Mouse (Mus musculus) hindbrain, postnatal 0 days (tissue): ENCODE results near the gene Ttll12. TPM values are rescaled to one million over a fixed set of nuclear protein-coding genes. Genes with fewer than 3 reads are reported as not detected.

Source experiments
- ATAC-seq: fragments of 200-750 bp; cut with Nextera tagmentation; 2 replicates; pipeline ENCODE4 v1.8.0; 2017; ENCODE audit warnings: mild to moderate bottlenecking, moderate TSS enrichment, moderate library complexity
- DNase-seq: peaks from one replicate; pipeline ENCODE4 v3.0.0-alpha.2; 2015; ENCODE audit warnings: low spot score
- H3K27ac ChIP-seq: fragments of 300-500 bp; sonication (generic); 2 replicates; pipeline ENCODE4 v1.5.1; 2014; ENCODE audit warnings: mild to moderate bottlenecking
- H3K27me3 ChIP-seq: fragments of 300-500 bp; sonication (generic); 2 replicates; pipeline ENCODE4 v1.6.1; 2014; ENCODE audit warnings: low read length, mixed read lengths; ENCODE audit not compliant: insufficient read depth
- H3K36me3 ChIP-seq: fragments of 300-500 bp; sonication (generic); 2 replicates; pipeline ENCODE4 v1.6.1; 2014; ENCODE audit warnings: low read length, mixed read lengths; ENCODE audit not compliant: insufficient read depth
- H3K4me1 ChIP-seq: fragments of 300-500 bp; sonication (generic); 2 replicates; pipeline ENCODE4 v1.6.1; 2014; ENCODE audit warnings: antibody characterized with exemption, low read length, mixed read lengths; ENCODE audit not compliant: insufficient read depth
- H3K4me2 ChIP-seq: fragments of 300-500 bp; sonication (generic); 2 replicates; pipeline ENCODE4 v1.6.1; 2014; ENCODE audit warnings: low read depth, mild to moderate bottlenecking, low read length, moderate library complexity, mixed read lengths
- H3K4me3 ChIP-seq: fragments of 300-500 bp; sonication (generic); 2 replicates; pipeline ENCODE4 v1.5.1; 2014; ENCODE audit warnings: low read length
- H3K9ac ChIP-seq: fragments of 300-500 bp; sonication (generic); replicated peaks from 2 replicates; pipeline ENCODE4 v1.6.1; 2014; ENCODE audit warnings: mild to moderate bottlenecking, low read length, moderate library complexity, mixed read lengths
- H3K9me3 ChIP-seq: fragments of 300-500 bp; sonication (generic); 2 replicates; pipeline ENCODE4 v1.6.1; 2016; ENCODE audit warnings: low read length, mixed read lengths
- CTCF ChIP-seq: IDR thresholded peaks from 2 replicates; pipeline ENCODE4 v1.5.1; 2016; ENCODE audit warnings: antibody characterized with exemption, control low read depth, low read depth
- WGBS: fragments of 180-500 bp; shearing (Covaris S2); extraction: QIAGEN DNeasy Blood & Tissue Kit; methylation state at CpG from one replicate; pipeline ENCODE4 v1.1.7; 2014; 5-methylcytosine and 5-hydroxymethylcytosine counted together
- polyA plus RNA-seq: library from polyadenylated mRNA; unstranded; fragments of >200 nt; fragmentation: Nextera tagmentation; extraction: Ambion mirVana; gene quantifications from 2 replicates; pipeline ENCODE4 v1.2.1, GENCODE M21; 2015
- total RNA-seq: library from RNA; depleted of rRNA; stranded (reverse); fragments of >200 nt; gene quantifications from 2 replicates; pipeline ENCODE4 v1.2.3, GENCODE M21; 2014

The Ttll12 gene
- total and polyA plus RNA-seq, 2 experiments from 2014 or later = 32.6 to 60.6 TPM

GRCm38 (mm10) chr15:83635251-83635650 lies 40.3 kb upstream of the Ttll12 start:
- no peaks in the 10 kb centered on the region for H3K4me1 ChIP-seq
- H3K27me3 ChIP-seq = no peaks in the 10 kb centered on the region
- no peak overlapping the region for H3K9ac ChIP-seq
- H3K4me2 ChIP-seq = no peak overlapping the region
- H3K36me3 ChIP-seq = no peaks in the 10 kb centered on the region
- H3K27ac ChIP-seq = no peak overlapping the region
- H3K9me3 ChIP-seq = no peaks in the 10 kb centered on the region
- 63% methylated on average over 3 of the region's 3 CpGs for WGBS
- TF ChIP-seq CTCF = no peak
- DNase-seq = no peak
- no peak for ATAC-seq
- H3K4me3 ChIP-seq = no peak overlapping the region

GRCm38 (mm10) chr15:83634076-83634475 lies 39.1 kb upstream of the Ttll12 start:
- Histone ChIP-seq H3K4me3 (no peak overlapping the region), H3K9ac (no peak overlapping the region), H3K4me2 (no peak overlapping the region), H3K4me1 (no peaks in the 10 kb centered on the region), H3K27me3 (no peaks in the 10 kb centered on the region), H3K27ac (no peak overlapping the region), H3K36me3 (no peaks in the 10 kb centered on the region), H3K9me3 (no peaks in the 10 kb centered on the region)
- peak; percentile 84 for TF ChIP-seq CTCF
- 6% methylated on average over 1 of the region's 1 CpGs for WGBS
- peak; percentile 64 for DNase-seq
- ATAC-seq = no peak

GRCm38 (mm10) chr15:83631071-83631470 lies 36.1 kb upstream of the Ttll12 start:
- TF ChIP-seq CTCF = no peak
- Histone ChIP-seq H3K9ac (no peak overlapping the region), H3K4me1 (no peaks in the 10 kb centered on the region), H3K27ac (no peak overlapping the region), H3K4me3 (no peak overlapping the region), H3K36me3 (no peaks in the 10 kb centered on the region), H3K9me3 (no peaks in the 10 kb centered on the region), H3K4me2 (no peak overlapping the region), H3K27me3 (no peaks in the 10 kb centered on the region)
- ATAC-seq = no peak
- WGBS = 83% methylated on average over 7 of the region's 7 CpGs
- DNase-seq = no peak

- Histone ChIP-seq H3K9ac (no peak overlapping the region), H3K4me3 (no peak overlapping the region), H3K9me3 (no peaks in the 10 kb centered on the region), H3K27ac (no peak overlapping the region), H3K4me2 (no peak overlapping the region), H3K36me3 (no peaks in the 10 kb centered on the region), H3K27me3 (no peaks in the 10 kb centered on the region), H3K4me1 (no peaks in the 10 kb centered on the region)
- 85% methylated on average over 3 of the region's 3 CpGs for WGBS
- ATAC-seq = no peak
- no peak for TF ChIP-seq CTCF
- DNase-seq = no peak
These were observed 34.8 kb upstream of the Ttll12 start for GRCm38 (mm10) chr15:83629716-83630115.

- Histone ChIP-seq H3K27ac (no peak overlapping the region), H3K9me3 (no peaks in the 10 kb centered on the region), H3K27me3 (no peaks in the 10 kb centered on the region), H3K36me3 (no peaks in the 10 kb centered on the region), H3K4me1 (no peaks in the 10 kb centered on the region), H3K4me3 (no peak overlapping the region), H3K4me2 (no peak overlapping the region), H3K9ac (no peak overlapping the region)
- WGBS = 97% methylated on average over 2 of the region's 2 CpGs
- TF ChIP-seq CTCF = no peak
- ATAC-seq (no peak), DNase-seq (no peak)
These were observed 31.2 kb upstream of the Ttll12 start for GRCm38 (mm10) chr15:83626142-83626645.

- ATAC-seq (no peak), DNase-seq (no peak)
- Histone ChIP-seq H3K9me3 (no peaks in the 10 kb centered on the region), H3K27ac (no peak overlapping the region), H3K9ac (no peak overlapping the region), H3K27me3 (no peaks in the 10 kb centered on the region), H3K36me3 (no peaks in the 10 kb centered on the region), H3K4me2 (no peak overlapping the region), H3K4me1 (no peaks in the 10 kb centered on the region), H3K4me3 (no peak overlapping the region)
- WGBS = 89% methylated on average over 3 of the region's 3 CpGs
- TF ChIP-seq CTCF = no peak
These were observed 20.3 kb upstream of the Ttll12 start for GRCm38 (mm10) chr15:83615245-83615644.

- DNase-seq = peak; percentile 81
- no peak overlapping the region for H3K4me2 ChIP-seq
- H3K4me1 ChIP-seq = no peaks in the 10 kb centered on the region
- no peak overlapping the region for H3K27ac ChIP-seq
- TF ChIP-seq CTCF = peak; percentile 89
- WGBS = 44% methylated on average over 15 of the region's 15 CpGs
- H3K9me3 ChIP-seq = no peaks in the 10 kb centered on the region
- no peaks in the 10 kb centered on the region for H3K27me3 ChIP-seq
- peak; percentile 70; the same call in 1 of the 2 replicates for ATAC-seq
- H3K9ac ChIP-seq = no peak overlapping the region
- no peaks in the 10 kb centered on the region for H3K36me3 ChIP-seq
- no peak overlapping the region for H3K4me3 ChIP-seq
These were observed 12.3 kb upstream of the Ttll12 start for GRCm38 (mm10) chr15:83607115-83607802.
